In genomic region chr17:87335152-87335551, GRCm38 (mm10) we compare ENCODE assay signal across 24 mouse cellular contexts. TPM values are rescaled to one million over a fixed set of nuclear protein-coding genes. Genes with fewer than 3 reads are reported as not detected.
A peak's percentile ranks its signal among the peaks of the same experiment; 100 is the strongest.
DNase-seq lines count a peak whose midpoint lies in the region; ATAC-seq lines count a peak whose summit lies in the region.
"Had no signal": no experiment of that assay in that cellular context is flagged by ENCODE, and none has a peak within 500 bp of the region (broad histone marks: within the 10 kb centered on the region; RNA-seq: fewer than 3 reads in every experiment).

No protein-coding gene starts in this region.

- no peak overlapping the region for H3K4me3 ChIP-seq in midbrain, embryonic 10.5 days
- no peak overlapping the region for H3K4me3 ChIP-seq in midbrain, embryonic 16.5 days (ENCODE audit: low read depth, low read length)
- H3K4me3 ChIP-seq in embryonic facial prominence, embryonic 14.5 days (ENCODE audit: low read depth, low read length): no peak overlapping the region
- H3K4me3 ChIP-seq: heart, embryonic 13.5 days; intestine, embryonic 15.5 days; limb, embryonic 13.5 days; lung, embryonic 15.5 days; midbrain, embryonic 12.5 days; neural tube, embryonic 13.5 days had no signal

- 93% methylated on average over 14 of the region's 14 CpGs for WGBS in midbrain, embryonic 10.5 days
- WGBS in midbrain, embryonic 16.5 days: 91% methylated on average over 14 of the region's 14 CpGs
- 73% methylated on average over 14 of the region's 14 CpGs for WGBS in embryonic facial prominence, embryonic 14.5 days

- H3K9ac ChIP-seq in midbrain, embryonic 16.5 days (ENCODE audit: low read depth, low read length): no peak overlapping the region
- H3K9ac ChIP-seq in embryonic facial prominence, embryonic 14.5 days (ENCODE audit: low read depth, low read length): no peak overlapping the region
- H3K9ac ChIP-seq: heart, embryonic 13.5 days; intestine, embryonic 15.5 days; limb, embryonic 13.5 days; lung, embryonic 15.5 days; midbrain, embryonic 12.5 days; neural tube, embryonic 13.5 days had no signal

- H3K4me2 ChIP-seq in midbrain, embryonic 16.5 days (ENCODE audit: low read length): no peak overlapping the region
- no peak overlapping the region for H3K4me2 ChIP-seq in embryonic facial prominence, embryonic 14.5 days (ENCODE audit: low read depth, low read length)
- H3K4me2 ChIP-seq: heart, embryonic 13.5 days; intestine, embryonic 15.5 days; limb, embryonic 13.5 days; liver, embryonic 11.5 days; lung, embryonic 15.5 days; midbrain, embryonic 12.5 days; neural tube, embryonic 13.5 days had no signal

- peak; percentile 22 to 55 for DNase-seq in heart, adult 18-20 months
- DNase-seq in heart, postnatal 25 days (ENCODE audit: low spot score): no peak
- DNase-seq in midbrain, embryonic 10.5 days (ENCODE audit: low spot score): no peak
- peak; percentile 70 for DNase-seq in embryonic facial prominence, embryonic 14.5 days (ENCODE audit: low spot score)
- no peak for DNase-seq in yolk sac, embryonic 10.5 days (ENCODE audit: low spot score)
- DNase-seq: adrenal gland, postnatal 25 days; cerebellum, adult 18-20 months; cerebellum, postnatal 14 days; heart, postnatal 10 days; kidney, adult 2 months; kidney, postnatal 36 days; layer of hippocampus, postnatal 36 days; thymus, adult 2 months; thymus, postnatal 4 days had no signal

- H3K9me3 ChIP-seq in midbrain, embryonic 10.5 days (replicated peaks): no peaks in the 10 kb centered on the region
- H3K9me3 ChIP-seq in midbrain, embryonic 16.5 days (replicated peaks; ENCODE audit: control insufficient read depth, low read length, poor library complexity, severe bottlenecking): no peaks in the 10 kb centered on the region
- H3K9me3 ChIP-seq in embryonic facial prominence, embryonic 14.5 days (ENCODE audit: control insufficient read depth, low read length): no peaks in the 10 kb centered on the region
- H3K9me3 ChIP-seq: intestine, embryonic 15.5 days; limb, embryonic 13.5 days; lung, embryonic 15.5 days; midbrain, embryonic 12.5 days; neural tube, embryonic 13.5 days had no signal

- no peaks in the 10 kb centered on the region for H3K36me3 ChIP-seq in midbrain, embryonic 10.5 days
- H3K36me3 ChIP-seq in midbrain, embryonic 16.5 days (ENCODE audit: control insufficient read depth, insufficient read depth, low read length): no peaks in the 10 kb centered on the region
- H3K36me3 ChIP-seq in embryonic facial prominence, embryonic 14.5 days (ENCODE audit: control insufficient read depth, insufficient read depth, low read length): no peaks in the 10 kb centered on the region
- H3K36me3 ChIP-seq: intestine, embryonic 15.5 days; limb, embryonic 13.5 days; lung, embryonic 15.5 days; midbrain, embryonic 12.5 days; neural tube, embryonic 13.5 days had no signal

- no peak for ATAC-seq in midbrain, embryonic 16.5 days
- no peak for ATAC-seq in embryonic facial prominence, embryonic 14.5 days (ENCODE audit: low read depth)
- ATAC-seq: forebrain, embryonic 14.5 days; hindbrain, postnatal 0 days; intestine, embryonic 15.5 days had no signal

- H3K4me1 ChIP-seq in midbrain, embryonic 10.5 days: peaks cover 28% of the 10 kb centered on the region
- H3K4me1 ChIP-seq in midbrain, embryonic 16.5 days (ENCODE audit: control insufficient read depth, insufficient read depth, low read length): peaks cover 26% of the 10 kb centered on the region
- peaks cover 25% of the 10 kb centered on the region for H3K4me1 ChIP-seq in embryonic facial prominence, embryonic 14.5 days (ENCODE audit: control insufficient read depth, insufficient read depth, low read length)

- 0 out of 2 replicates have a peak overlapping the region, but pooled peaks have one; percentile 3 for H3K27ac ChIP-seq in midbrain, embryonic 10.5 days (replicated peaks)
- H3K27ac ChIP-seq in midbrain, embryonic 16.5 days (ENCODE audit: low read length): no peak overlapping the region
- no peak overlapping the region for H3K27ac ChIP-seq in embryonic facial prominence, embryonic 14.5 days (replicated peaks; ENCODE audit: low read depth, low read length)
- H3K27ac ChIP-seq: heart, embryonic 13.5 days; hindbrain, postnatal 0 days; intestine, embryonic 15.5 days; limb, embryonic 13.5 days; lung, embryonic 15.5 days; midbrain, embryonic 12.5 days; neural tube, embryonic 13.5 days had no signal

- H3K27me3 ChIP-seq in midbrain, embryonic 10.5 days (ENCODE audit: low read depth, poor library complexity, severe bottlenecking): peaks cover 11% of the 10 kb centered on the region
- no peaks in the 10 kb centered on the region for H3K27me3 ChIP-seq in midbrain, embryonic 16.5 days (ENCODE audit: control insufficient read depth, insufficient read depth, low read depth, low read length)
- H3K27me3 ChIP-seq in embryonic facial prominence, embryonic 14.5 days (replicated peaks; ENCODE audit: control insufficient read depth, insufficient read depth, low read length): no peaks in the 10 kb centered on the region
- H3K27me3 ChIP-seq: intestine, embryonic 15.5 days; neural tube, embryonic 13.5 days had no signal

- intact Hi-C loops in heart, postnatal 25 days (cut with DNase I): loop anchor here (5.0 kb wide), 1 partner anchor 42 kb away; no protein-coding TSS in a partner anchor

RNA-seq across cellular contexts. Expression of gene Ttc7, which starts 52.5 kb away (rescaled TPM):
- total RNA-seq in heart, adult 18-20 months (2021): 10 to 100 TPM; 26.2 to 32.1 TPM
- 10 to 100 TPM; 10.4 to 13.0 TPM for total RNA-seq in heart, postnatal 25 days (2021)
- 3.5 and 5.4 TPM in 2 replicates for polyA plus RNA-seq in midbrain, embryonic 10.5 days (2016; fragmentation: Nextera tagmentation; extraction: Ambion mirVana)
- 4.2 and 6.4 TPM in 2 replicates for polyA plus RNA-seq in midbrain, embryonic 16.5 days (2015; fragmentation: Nextera tagmentation; extraction: Ambion mirVana)
- 9.6 and 10.2 TPM in 2 replicates for polyA plus RNA-seq in embryonic facial prominence, embryonic 14.5 days (2014; fragmentation: Nextera tagmentation; extraction: Ambion mirVana)

Comparison
In these comparisons a context has a peak if more than half of its experiments do, and no peak if none do; other contexts are left out.
1. DNase-seq: peak in heart, adult 18-20 months (2 of 2) and embryonic facial prominence, embryonic 14.5 days (single experiment); none in heart, postnatal 25 days (single experiment), midbrain, embryonic 10.5 days (single experiment) and yolk sac, embryonic 10.5 days (single experiment).